Mouse (Mus musculus) stomach, embryonic 14.5 days (tissue): ENCODE measurements at regions not wholly inside any gene's neighbourhood (a gene's known extent, or its start where the extent isn't known, plus 50 kb on each side); places are given as distances from the start of the nearest gene placed in this dataset. TPM values are rescaled to one million over a fixed set of nuclear protein-coding genes. Genes with fewer than 3 reads are reported as not detected.
A peak's percentile ranks its signal among the peaks of the same experiment; 100 is the strongest.

Source experiments
- ATAC-seq: fragments of 200-750 bp; cut with Nextera tagmentation; 2 replicates; pipeline ENCODE4 v1.8.0; 2017; ENCODE audit warnings: low read depth, moderate TSS enrichment; ENCODE audit not compliant: insufficient number of reproducible peaks, insufficient read depth, low FRiP score
- H3K27ac ChIP-seq: fragments of 300-500 bp; sonication (generic); 2 replicates; pipeline ENCODE4 v1.5.1; 2014; ENCODE audit warnings: mild to moderate bottlenecking, low read length, moderate library complexity, mixed read lengths
- H3K27me3 ChIP-seq: fragments of 300-500 bp; sonication (generic); 2 replicates; pipeline ENCODE4 v1.6.1; 2014; ENCODE audit warnings: low read length, control low read depth, mixed read lengths; ENCODE audit not compliant: control insufficient read depth, insufficient read depth
- H3K36me3 ChIP-seq: fragments of 300-500 bp; sonication (generic); 2 replicates; pipeline ENCODE4 v1.6.1; 2014; ENCODE audit warnings: mild to moderate bottlenecking, control low read depth, low read length, moderate library complexity, mixed read lengths; ENCODE audit not compliant: control insufficient read depth, insufficient read depth
- H3K4me1 ChIP-seq: fragments of 300-500 bp; sonication (generic); 2 replicates; pipeline ENCODE4 v1.6.1; 2014; ENCODE audit warnings: low read length, control low read depth, mixed read lengths; ENCODE audit not compliant: control insufficient read depth, insufficient read depth
- H3K4me2 ChIP-seq: fragments of 300-500 bp; sonication (generic); replicated peaks from 2 replicates; pipeline ENCODE4 v1.6.1; 2014; ENCODE audit warnings: low read depth, low read length, control low read depth
- H3K4me3 ChIP-seq: fragments of 300-500 bp; sonication (generic); 2 replicates; pipeline ENCODE4 v1.5.1; 2014; ENCODE audit warnings: low read depth, low read length, control low read depth
- H3K9ac ChIP-seq: fragments of 300-500 bp; sonication (generic); replicated peaks from 2 replicates; pipeline ENCODE4 v1.6.1; 2014; ENCODE audit warnings: low read depth, mild to moderate bottlenecking, control low read depth, low read length, moderate library complexity, mixed read lengths
- H3K9me3 ChIP-seq: fragments of 300-500 bp; sonication (generic); 2 replicates; pipeline ENCODE4 v1.6.1; 2016; ENCODE audit warnings: low read depth, low read length, control low read depth; ENCODE audit not compliant: control insufficient read depth
- WGBS: fragments of 180-500 bp; shearing (Covaris S2); extraction: QIAGEN DNeasy Blood & Tissue Kit; methylation state at CpG from one replicate; pipeline ENCODE4 v1.1.7; 2014; 5-methylcytosine and 5-hydroxymethylcytosine counted together
- microRNA-seq: library from miRNA; unstranded; fragments of <30 nt; microRNA quantifications from one replicate; pipeline ENCODE4, GENCODE M21; 2016

DNA sequence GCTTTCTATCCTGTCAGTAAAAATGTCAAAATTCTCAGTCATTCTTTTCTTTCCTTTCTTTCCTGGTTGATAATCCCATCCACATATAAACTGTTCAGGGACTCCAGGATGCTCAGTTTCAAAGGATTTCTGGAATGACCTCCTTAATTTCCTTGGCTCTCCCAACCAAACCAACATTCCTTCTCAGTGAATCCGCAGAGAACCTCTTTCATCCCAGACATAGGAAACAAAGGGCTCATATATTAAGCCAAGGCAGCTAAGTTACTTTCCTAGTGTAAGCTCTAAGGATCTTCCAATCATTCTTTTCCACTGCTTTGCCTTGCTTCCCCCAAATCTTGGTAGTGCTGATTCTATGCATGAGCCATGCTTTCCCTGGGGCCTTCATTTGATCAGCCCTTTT is 69.5 kb upstream of the Dcn start:
- Histone ChIP-seq H3K4me2 (no peak overlapping the region), H3K36me3 (no peaks in the 10 kb centered on the region), H3K9me3 (no peaks in the 10 kb centered on the region), H3K27me3 (no peaks in the 10 kb centered on the region), H3K4me1 (no peaks in the 10 kb centered on the region), H3K4me3 (no peak overlapping the region), H3K27ac (peak overlapping the region; percentile 56), H3K9ac (no peak overlapping the region)
- WGBS: 57% methylated on average over 1 of the region's 1 CpGs
- ATAC-seq: no peak

DNA sequence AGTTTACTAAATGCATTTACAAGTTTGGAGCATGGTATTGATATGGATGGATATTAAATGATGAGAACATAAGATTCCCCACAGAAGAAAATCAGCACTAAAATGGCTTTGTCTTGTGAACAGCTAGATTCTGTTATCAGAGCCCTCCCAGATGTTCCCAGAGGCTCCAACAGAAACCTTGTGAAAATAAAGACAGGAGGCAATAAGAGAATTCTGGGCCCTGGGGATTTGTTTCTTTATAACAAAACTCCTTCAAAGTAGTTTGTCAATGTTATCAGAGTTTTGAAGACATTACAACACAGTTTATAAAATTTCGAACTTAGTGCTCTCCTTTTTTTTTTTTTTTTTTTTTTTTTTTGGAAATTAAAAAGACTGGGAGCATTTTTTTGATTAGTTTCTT is 56.8 kb upstream of the Dcn start:
- Histone ChIP-seq H3K4me2 (no peak overlapping the region), H3K27me3 (no peaks in the 10 kb centered on the region), H3K36me3 (no peaks in the 10 kb centered on the region), H3K9ac (no peak overlapping the region), H3K9me3 (no peaks in the 10 kb centered on the region), H3K4me1 (0 out of 2 replicates have a peak, but pooled peaks cover 4% of the 10 kb centered on the region), H3K4me3 (no peak overlapping the region), H3K27ac (no peak overlapping the region)
- no peak for ATAC-seq
- WGBS: 30% methylated on average over 1 of the region's 1 CpGs

- H3K27ac ChIP-seq: no peak overlapping the region
- 49% methylated on average over 4 of the region's 4 CpGs for WGBS
- no peak for ATAC-seq
Observed at GRCm38 (mm10) chr10:97423039-97423700, 56.2 kb upstream of the Dcn start.

More at GRCm38 (mm10) chr10:97423039-97423700, 56.2 kb upstream of the Dcn start:
- Histone ChIP-seq H3K4me1 (0 out of 2 replicates have a peak, but pooled peaks cover 4% of the 10 kb centered on the region), H3K9me3 (no peaks in the 10 kb centered on the region), H3K9ac (no peak overlapping the region), H3K36me3 (no peaks in the 10 kb centered on the region), H3K4me3 (no peak overlapping the region), H3K27me3 (no peaks in the 10 kb centered on the region), H3K4me2 (no peak overlapping the region)

Small RNA genes lying in the stretch of these regions (microRNA-seq; reads per million reads assigned to microRNA genes)
- gene Gm24587: not detected
- not detected for gene Mir3966
